Mouse (Mus musculus): ENCODE data around the gene Zfp352.
"Not testable (repeated sequence)": the region's sequence is repeated elsewhere in the genome, so short reads cannot be mapped to it uniquely, and the experiment has no call there.

Gene Zfp352

GRCm38 (mm10) chr4:90218520-90218919, at the start of gene Zfp352:
Gene Zfp352 (plus strand): TSS chr4:90218820.
- no peak for DNase-seq (ENCODE audit: low spot score in 2 of 2)

- DNase-seq (ENCODE audit: low spot score in 2 of 2) = no peak
These were observed 47.6 kb upstream of the Zfp352 start for GRCm38 (mm10) chr4:90170890-90171483.

GRCm38 (mm10) chr4:90174036-90174435, 44.6 kb upstream of the Zfp352 start:
- DNase-seq (ENCODE audit: low spot score in 2 of 2) = no peak

GRCm38 (mm10) chr4:90203421-90203820, 15.2 kb upstream of the Zfp352 start:
- DNase-seq (ENCODE audit: low spot score in 2 of 2) = no peak

GRCm38 (mm10) chr4:90211475-90211874, 7.1 kb upstream of the Zfp352 start:
- DNase-seq (ENCODE audit: low spot score in 2 of 2) = no peak

GRCm38 (mm10) chr4:90212076-90212475, 6.5 kb upstream of the Zfp352 start:
- DNase-seq (ENCODE audit: low spot score in 2 of 2) = no peak

GRCm38 (mm10) chr4:90235646-90236045, 17.0 kb downstream of the Zfp352 start:
- DNase-seq (ENCODE audit: low spot score in 2 of 2) = not testable (repeated sequence)

GRCm38 (mm10) chr4:90269781-90270180, 51.2 kb downstream of the Zfp352 start:
- no peak for DNase-seq (ENCODE audit: low spot score in 2 of 2)

Data from frontal cortex, postnatal 25 days (tissue).